Mouse (Mus musculus) liver, adult 2 months (tissue): ENCODE measurements around the gene Krtap16-1. TPM values are rescaled to one million over a fixed set of nuclear protein-coding genes. Genes with fewer than 3 reads are reported as not detected.

ENCODE experiments used
- DNase-seq: peaks from one replicate; pipeline ENCODE4 v3.0.0-alpha.2; 2011; ENCODE audit warnings: low read depth, low spot score; ENCODE audit errors: extremely low read depth
- H3K27ac ChIP-seq: fragments of 200-500 bp; replicated peaks from 2 replicates; pipeline ENCODE4 v1.5.1; 2012; ENCODE audit warnings: low read depth, mild to moderate bottlenecking, control low read depth, inconsistent platforms, low read length; ENCODE audit not compliant: insufficient read depth
- H3K27me3 ChIP-seq: fragments of 200-500 bp; 2 replicates; pipeline ENCODE4 v1.6.1; 2012; ENCODE audit warnings: mild to moderate bottlenecking, moderate library complexity, low read length, inconsistent platforms; ENCODE audit not compliant: control insufficient read depth, insufficient read depth
- H3K36me3 ChIP-seq: fragments of 200-500 bp; 2 replicates; pipeline ENCODE4 v1.6.1; 2012; ENCODE audit warnings: low read length, inconsistent platforms; ENCODE audit not compliant: control insufficient read depth, insufficient read depth
- H3K4me1 ChIP-seq: fragments of 200-500 bp; 2 replicates; pipeline ENCODE4 v1.6.1; 2011; ENCODE audit warnings: low read length; ENCODE audit not compliant: control insufficient read depth, insufficient read depth
- H3K4me3 ChIP-seq: fragments of 200-500 bp; 2 replicates; pipeline ENCODE4 v1.5.1; 2011; ENCODE audit warnings: low read depth, mild to moderate bottlenecking, control low read depth, low read length, moderate library complexity; ENCODE audit not compliant: insufficient read depth
- H3K79me2 ChIP-seq: fragments of 200-500 bp; 2 replicates; pipeline ENCODE4 v1.6.1; 2012; ENCODE audit warnings: inconsistent platforms, mild to moderate bottlenecking, low read length, moderate library complexity; ENCODE audit not compliant: control insufficient read depth, insufficient read depth
- H3K9ac ChIP-seq: fragments of 200-500 bp; 2 replicates; pipeline ENCODE4 v1.6.1; 2012; ENCODE audit warnings: low read depth, mild to moderate bottlenecking, control low read depth, inconsistent platforms, low read length
- CTCF ChIP-seq: fragments of 200-500 bp; IDR thresholded peaks from 2 replicates; pipeline ENCODE4 v1.5.1; 2011; ENCODE audit warnings: low read depth, low read length, control low read depth
- POLR2A ChIP-seq: fragments of 200-500 bp; IDR thresholded peaks from 2 replicates; pipeline ENCODE4 v1.6.1; 2011; ENCODE audit warnings: low read length, control low read depth; ENCODE audit not compliant: insufficient read depth; ENCODE audit errors: extremely low read depth
- WGBS: fragments of 180-500 bp; shearing (Covaris S2); methylation state at CpG from one replicate; pipeline ENCODE4 v1.1.7; 2018; 5-methylcytosine and 5-hydroxymethylcytosine counted together
- polyA plus RNA-seq: library from polyadenylated mRNA; depleted of rRNA; stranded (reverse); fragments of >200 nt; gene quantifications from 2 replicates; pipeline ENCODE4 v1.2.3, GENCODE M21; 2012; rRNA removed
- total RNA-seq: library from RNA; depleted of rRNA; stranded (reverse); fragments of >200 nt; gene quantifications from 2 replicates; pipeline ENCODE4 v1.2.3, GENCODE M21; 2014; rRNA removed

Krtap16-1 gene
- total RNA-seq (not detected in 2 replicates), polyA plus RNA-seq (not detected in 2 replicates)

- no peaks in the 10 kb centered on the region for H3K36me3 ChIP-seq
- H3K27me3 ChIP-seq, result no peaks in the 10 kb centered on the region
- DNase-seq, result no peak
- 77% methylated on average over 8 of the region's 8 CpGs for whole genome bisulfite sequencing
- H3K4me1 ChIP-seq, result no peaks in the 10 kb centered on the region
- H3K9ac ChIP-seq, result no peak within 1 kb of the TSS
- no peaks in the 10 kb centered on the region for H3K79me2 ChIP-seq
- H3K4me3 ChIP-seq, result no peak within 1 kb of the TSS
- H3K27ac ChIP-seq, result no peak within 1 kb of the TSS
- TF ChIP-seq CTCF (no peak), POLR2A (no peak)
Measured at GRCm38 (mm10) chr11:99986180-99986647, at the start of gene Krtap16-1. Gene Krtap16-1 (minus strand): TSS chr11:99986597.

- Histone ChIP-seq H3K9ac (no peak within 1 kb of the TSS), H3K27ac (no peak within 1 kb of the TSS), H3K27me3 (no peaks in the 10 kb centered on the region), H3K4me1 (no peaks in the 10 kb centered on the region), H3K36me3 (no peaks in the 10 kb centered on the region), H3K79me2 (no peaks in the 10 kb centered on the region), H3K4me3 (no peak within 1 kb of the TSS)
- TF ChIP-seq POLR2A (no peak), CTCF (no peak)
- 87% methylated on average over 6 of the region's 6 CpGs for WGBS
- no peak for DNase-seq
Measured at GRCm38 (mm10) chr11:100029768-100030167, 43.4 kb upstream of the Krtap16-1 start, which contains the start of gene Krt33b. Gene Krt33b (minus strand): TSS chr11:100029868.

GRCm38 (mm10) chr11:100021438-100021837 is 35.0 kb upstream of the Krtap16-1 start:
- Histone ChIP-seq H3K4me1 (no peaks in the 10 kb centered on the region), H3K27ac (no peak overlapping the region), H3K27me3 (no peaks in the 10 kb centered on the region), H3K4me3 (no peak overlapping the region), H3K79me2 (no peaks in the 10 kb centered on the region), H3K9ac (no peak overlapping the region), H3K36me3 (no peaks in the 10 kb centered on the region)
- no peak for DNase-seq
- TF ChIP-seq POLR2A, result no peak
- no peak for TF ChIP-seq CTCF
- 69% methylated on average over 5 of the region's 5 CpGs for WGBS

GRCm38 (mm10) chr11:100019466-100019865 is 33.1 kb upstream of the Krtap16-1 start:
- H3K4me1 ChIP-seq, result no peaks in the 10 kb centered on the region
- 74% methylated on average over 1 of the region's 1 CpGs for WGBS
- TF ChIP-seq CTCF (no peak), POLR2A (no peak)
- H3K79me2 ChIP-seq, result no peaks in the 10 kb centered on the region
- no peak for DNase-seq
- no peak overlapping the region for H3K4me3 ChIP-seq
- H3K27me3 ChIP-seq, result no peaks in the 10 kb centered on the region
- H3K9ac ChIP-seq, result no peak overlapping the region
- H3K27ac ChIP-seq, result no peak overlapping the region
- H3K36me3 ChIP-seq, result no peaks in the 10 kb centered on the region

- Histone ChIP-seq H3K9ac (no peak within 1 kb of the TSS), H3K4me1 (no peaks in the 10 kb centered on the region), H3K27ac (no peak within 1 kb of the TSS), H3K79me2 (no peaks in the 10 kb centered on the region), H3K27me3 (no peaks in the 10 kb centered on the region), H3K36me3 (no peaks in the 10 kb centered on the region), H3K4me3 (no peak within 1 kb of the TSS)
- WGBS, result 88% methylated on average over 4 of the region's 4 CpGs
- no peak for TF ChIP-seq POLR2A
- TF ChIP-seq CTCF, result no peak
- DNase-seq, result no peak
Measured at GRCm38 (mm10) chr11:100016112-100016511, 29.7 kb upstream of the Krtap16-1 start, which contains the start of gene Krt33a. Gene Krt33a (minus strand): TSS chr11:100016212.

GRCm38 (mm10) chr11:100013691-100014171 is 27.3 kb upstream of the Krtap16-1 start:
- no peak for TF ChIP-seq POLR2A
- TF ChIP-seq CTCF, result no peak
- Histone ChIP-seq H3K4me3 (no peak overlapping the region), H3K9ac (no peak overlapping the region), H3K27me3 (no peaks in the 10 kb centered on the region), H3K79me2 (no peaks in the 10 kb centered on the region), H3K36me3 (no peaks in the 10 kb centered on the region), H3K4me1 (no peaks in the 10 kb centered on the region), H3K27ac (no peak overlapping the region)
- WGBS, result 49% methylated on average over 4 of the region's 4 CpGs
- DNase-seq, result no peak
